Mouse (Mus musculus): ENCODE results near the gene Insig2. TPM values are rescaled to one million over a fixed set of nuclear protein-coding genes. Genes with fewer than 3 reads are reported as not detected.

Gene Insig2
- total RNA-seq, 2 experiments from 2014 or later = 56.5 to 71.2 TPM

Other genes starting within 250 kb of the Insig2 start
- gene Ccdc93, start 98.5 kb upstream of the Insig2 start, total RNA-seq (2021) = 10 to 100 TPM; 12.4 to 14.5 TPM
- gene Htr5b, start 195.9 kb upstream of the Insig2 start, total RNA-seq (2021) = not detected
- gene Ddx18, start 235.4 kb upstream of the Insig2 start, total RNA-seq (2021) = 10 to 100 TPM; 16.4 to 22.6 TPM

Data from heart, postnatal 36 days (tissue).